Mouse (Mus musculus) G1E (cell line): ENCODE data around the gene Dusp5. TPM values are rescaled to one million over a fixed set of nuclear protein-coding genes. Genes with fewer than 3 reads are reported as not detected.

ENCODE experiments used
- ATAC-seq: 2 replicates; pipeline ENCODE4 v1.8.0; 2016; ENCODE audit warnings: mild to moderate bottlenecking; ENCODE audit not compliant: insufficient number of reproducible peaks, poor library complexity, low FRiP score, severe bottlenecking; ENCODE audit errors: extremely low read depth
- DNase-seq: peaks from one replicate; pipeline ENCODE4 v3.0.0; 2012; ENCODE audit warnings: low spot score
- H3K27me3 ChIP-seq: 2 replicates; pipeline ENCODE4 v1.6.1; 2012; ENCODE audit warnings: mild to moderate bottlenecking, low read length, inconsistent platforms; ENCODE audit not compliant: insufficient read depth
- H3K36me3 ChIP-seq: replicated peaks from 2 replicates; pipeline ENCODE3; 2012; ENCODE audit warnings: mild to moderate bottlenecking, inconsistent platforms
- H3K4me1 ChIP-seq: 2 replicates; pipeline ENCODE4 v1.6.1; 2012; ENCODE audit warnings: low read depth, low read length, inconsistent platforms, mixed read lengths; ENCODE audit not compliant: insufficient read depth
- H3K4me3 ChIP-seq: 2 replicates; pipeline ENCODE4 v1.5.1; 2012; ENCODE audit warnings: low read depth, mild to moderate bottlenecking, inconsistent platforms, low read length, moderate library complexity, mixed read lengths
- H3K9me3 ChIP-seq: replicated peaks from 2 replicates; pipeline ENCODE4 v1.6.1; 2012; ENCODE audit warnings: inconsistent platforms
- CTCF ChIP-seq: IDR thresholded peaks from 2 replicates; pipeline ENCODE4 v1.5.1; 2012; ENCODE audit warnings: low read depth, low read length, inconsistent platforms, mixed read lengths
- GATA1 ChIP-seq: IDR thresholded peaks from 2 replicates; pipeline ENCODE4 v1.6.1; 2012; ENCODE audit warnings: borderline replicate concordance, low read length, inconsistent platforms, mixed read lengths
- GATA2 ChIP-seq: IDR thresholded peaks from 2 replicates; pipeline ENCODE4 v1.6.1; 2012; ENCODE audit warnings: low read depth, low read length, inconsistent platforms, borderline replicate concordance
- POLR2AphosphoS5 ChIP-seq: IDR thresholded peaks from 2 replicates; pipeline ENCODE4 v1.6.1; 2012; ENCODE audit warnings: low read depth, low read length, inconsistent platforms; ENCODE audit not compliant: insufficient replicate concordance
- TAL1 ChIP-seq: conservative IDR thresholded peaks from 2 replicates; pipeline ENCODE4 v1.6.1; 2012; ENCODE audit warnings: low read depth, low read length, inconsistent platforms, mixed read lengths
- polyA plus RNA-seq: library from polyadenylated mRNA; stranded (reverse); fragments of >175 nt; gene quantifications from 2 replicates; pipeline ENCODE4 v1.2.3, GENCODE M21; 2012
- total RNA-seq, 2 experiments: library from RNA; stranded (forward) in 1 of 2; stranded (reverse) in 1 of 2; fragments of 200-1000 nt in 1 of 2; fragments of >200 nt in 1 of 2; fragmentation: Nextera tagmentation in 1 of 2; gene quantifications; 2 replicates each; pipeline ENCODE4 v1.2.3; 2014 to 2017

The Dusp5 gene
- total and polyA plus RNA-seq, 3 experiments: 0.03 to 0.05 TPM; not detected in 1

GRCm38 (mm10) chr19:53571501-53572428 lies 42.9 kb downstream of the Dusp5 start:
- no peaks in the 10 kb centered on the region for H3K4me1 ChIP-seq
- no peaks in the 10 kb centered on the region for H3K9me3 ChIP-seq
- no peak for DNase-seq
- H3K27me3 ChIP-seq: peaks cover 19% of the 10 kb centered on the region
- TF ChIP-seq GATA1 (no peak), GATA2 (no peak), CTCF (no peak), TAL1 (no peak), POLR2AphosphoS5 (no peak)
- H3K4me3 ChIP-seq: no peak overlapping the region
- H3K36me3 ChIP-seq: no peaks in the 10 kb centered on the region
- no peak for ATAC-seq

DNA sequence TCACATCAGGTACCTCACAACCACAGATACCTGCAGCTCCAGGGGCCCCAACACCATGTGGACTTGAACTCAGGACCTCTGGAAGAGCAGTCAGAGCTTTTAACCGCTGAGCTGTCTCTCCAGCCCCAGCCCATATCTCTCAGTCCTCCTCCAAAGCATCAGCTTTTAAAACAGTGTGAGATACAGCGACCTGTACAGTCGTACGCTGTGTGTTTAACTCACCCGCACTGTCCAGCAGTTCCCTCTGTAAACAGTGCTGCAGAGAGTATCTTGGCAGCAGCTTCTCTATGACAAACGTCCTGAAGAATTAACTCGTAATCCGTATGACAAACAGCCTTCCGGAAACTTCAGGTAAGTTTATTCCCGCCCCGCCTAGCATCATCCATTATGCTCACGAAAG lies 43.7 kb downstream of the Dusp5 start:
- Histone ChIP-seq H3K27me3 (peaks cover 19% of the 10 kb centered on the region), H3K4me3 (no peak overlapping the region), H3K36me3 (no peaks in the 10 kb centered on the region), H3K9me3 (no peaks in the 10 kb centered on the region), H3K4me1 (no peaks in the 10 kb centered on the region)
- no peak for ATAC-seq
- TF ChIP-seq CTCF: no peak
- TF ChIP-seq GATA2: no peak
- no peak for TF ChIP-seq TAL1
- TF ChIP-seq GATA1: no peak
- no peak for TF ChIP-seq POLR2AphosphoS5
- DNase-seq: no peak

DNA sequence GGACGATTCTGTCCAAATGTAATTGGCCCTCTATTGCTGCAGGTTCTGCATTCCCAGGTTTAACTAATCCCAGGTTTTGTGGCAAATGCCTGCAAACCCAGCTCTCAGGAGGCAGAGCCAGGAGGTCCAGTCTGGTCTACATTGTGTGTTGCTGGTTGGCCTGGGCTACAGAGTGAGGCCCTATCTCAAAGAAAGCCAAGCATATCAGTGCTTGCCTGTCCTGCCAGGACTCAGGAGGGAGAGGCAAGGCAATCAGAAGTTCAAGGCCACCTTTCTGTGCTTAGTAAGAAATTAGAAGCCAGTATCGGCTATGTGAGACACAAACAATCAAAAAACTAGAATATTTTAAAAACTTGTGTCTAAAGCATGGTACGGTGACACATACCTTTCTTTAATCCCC lies 44.2 kb downstream of the Dusp5 start:
- DNase-seq (no peak), ATAC-seq (no peak)
- Histone ChIP-seq H3K4me1 (no peaks in the 10 kb centered on the region), H3K27me3 (peaks cover 19% of the 10 kb centered on the region), H3K9me3 (no peaks in the 10 kb centered on the region), H3K36me3 (no peaks in the 10 kb centered on the region), H3K4me3 (no peak overlapping the region)
- TF ChIP-seq GATA2 (no peak), POLR2AphosphoS5 (no peak), TAL1 (no peak), CTCF (no peak), GATA1 (no peak)

GRCm38 (mm10) chr19:53574131-53574530 lies 45.2 kb downstream of the Dusp5 start:
- DNase-seq (no peak), ATAC-seq (no peak)
- Histone ChIP-seq H3K36me3 (no peaks in the 10 kb centered on the region), H3K9me3 (no peaks in the 10 kb centered on the region), H3K27me3 (peaks cover 19% of the 10 kb centered on the region), H3K4me1 (no peaks in the 10 kb centered on the region; the same call in 1 of the 2 replicates), H3K4me3 (no peak overlapping the region)
- no peak for TF ChIP-seq GATA2
- no peak for TF ChIP-seq TAL1

GRCm38 (mm10) chr19:53574546-53574945 lies 45.6 kb downstream of the Dusp5 start:
- DNase-seq (no peak), ATAC-seq (no peak)
- Histone ChIP-seq H3K27me3 (peaks cover 19% of the 10 kb centered on the region), H3K4me1 (no peaks in the 10 kb centered on the region; the same call in 1 of the 2 replicates), H3K9me3 (no peaks in the 10 kb centered on the region), H3K36me3 (no peaks in the 10 kb centered on the region), H3K4me3 (no peak overlapping the region)
- TF ChIP-seq GATA2: no peak
- no peak for TF ChIP-seq GATA1
- TF ChIP-seq POLR2AphosphoS5: no peak
- TF ChIP-seq CTCF: no peak
- no peak for TF ChIP-seq TAL1

GRCm38 (mm10) chr19:53575296-53576010 lies 46.5 kb downstream of the Dusp5 start:
- H3K27me3 ChIP-seq: peaks cover 21% of the 10 kb centered on the region
- H3K4me3 ChIP-seq: no peak overlapping the region
- TF ChIP-seq GATA1 (no peak), GATA2 (no peak), TAL1 (no peak), POLR2AphosphoS5 (no peak), CTCF (no peak)
- H3K4me1 ChIP-seq: no peaks in the 10 kb centered on the region; the same call in 1 of the 2 replicates
- H3K9me3 ChIP-seq: no peaks in the 10 kb centered on the region
- ATAC-seq: no peak
- no peaks in the 10 kb centered on the region for H3K36me3 ChIP-seq
- no peak for DNase-seq
